Mouse (Mus musculus): ENCODE data around the gene Fam166b. TPM values are rescaled to one million over a fixed set of nuclear protein-coding genes. Genes with fewer than 3 reads are reported as not detected.
A peak's percentile ranks its signal among the peaks of the same experiment; 100 is the strongest.

Fam166b gene
- polyA plus RNA-seq, 1 experiment from 2014 or later: 0.70 TPM

DNA sequence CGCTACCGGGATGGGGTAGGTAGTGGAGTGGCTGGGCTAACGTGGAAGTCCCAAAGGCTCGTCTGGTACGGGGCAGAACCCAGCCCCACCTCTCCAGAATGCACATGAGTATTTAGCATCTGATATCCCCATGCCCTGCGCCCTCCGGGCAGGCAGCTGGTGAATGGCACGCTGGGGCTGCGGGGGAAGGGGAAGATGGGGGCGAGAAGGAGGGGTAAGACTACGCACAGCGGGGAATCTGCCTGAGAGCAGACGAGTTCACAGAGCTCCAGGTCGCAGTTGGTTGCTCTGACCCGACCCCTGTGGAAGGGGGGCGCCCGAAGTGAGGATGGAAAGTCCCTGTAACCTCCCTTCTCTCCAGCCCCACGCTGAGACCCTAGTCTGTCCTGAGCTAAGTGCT is 24.5 kb upstream of the Fam166b start:
- H3K4me3 ChIP-seq: 0 out of 2 replicates have a peak overlapping the region, but pooled peaks have one; percentile 2
- no peak for ATAC-seq (replicated peaks)

DNA sequence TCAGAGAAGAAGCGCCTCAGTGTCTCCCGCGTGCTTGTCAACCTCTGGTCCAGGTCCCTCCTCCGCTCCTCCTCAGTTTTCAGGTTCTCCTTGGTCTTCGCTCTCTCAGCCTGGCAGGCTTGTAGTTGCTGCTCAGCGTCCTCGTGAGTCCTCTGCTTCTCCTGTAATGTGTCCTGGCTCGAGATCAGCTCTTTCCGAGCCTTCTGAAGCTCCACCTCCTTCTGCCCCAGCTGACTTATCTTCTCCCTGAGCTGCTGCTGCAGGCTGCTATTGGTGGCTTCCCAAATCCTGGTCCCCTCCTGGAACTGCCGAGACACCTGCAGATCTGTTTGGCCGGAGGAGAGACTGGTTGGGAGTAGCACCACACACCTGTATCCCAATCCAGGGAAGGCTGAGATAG is 23.4 kb upstream of the Fam166b start:
- WGBS: 61% methylated on average over 11 of the region's 11 CpGs
- ATAC-seq (replicated peaks): no peak
- H3K36me3 ChIP-seq: peaks cover 12% of the 10 kb centered on the region
- no peak overlapping the region for H3K4me3 ChIP-seq
- no peak overlapping the region for H3K4me2 ChIP-seq (replicated peaks)
- no peaks in the 10 kb centered on the region for H3K9me3 ChIP-seq
- H3K4me1 ChIP-seq: peaks cover 4% of the 10 kb centered on the region
- H3K9ac ChIP-seq (replicated peaks): no peak overlapping the region
- 0 out of 2 replicates have a peak, but pooled peaks cover 5% of the 10 kb centered on the region for H3K27me3 ChIP-seq
- H3K27ac ChIP-seq (replicated peaks): no peak overlapping the region

More for the DNA sequence above, 24.5 kb upstream of the Fam166b start:
- under 1% methylated on average over 18 of the region's 18 CpGs for WGBS
- H3K36me3 ChIP-seq: peaks cover 2% of the 10 kb centered on the region; the same call in 1 of the 2 replicates
- H3K9me3 ChIP-seq: no peaks in the 10 kb centered on the region
- peak overlapping the region; percentile 32 for H3K4me2 ChIP-seq (replicated peaks)
- 0 out of 2 replicates have a peak overlapping the region, but pooled peaks have one; percentile 8 for H3K9ac ChIP-seq (replicated peaks)
- peaks cover 4% of the 10 kb centered on the region for H3K4me1 ChIP-seq
- H3K27me3 ChIP-seq: 0 out of 2 replicates have a peak, but pooled peaks cover 5% of the 10 kb centered on the region
- H3K27ac ChIP-seq (replicated peaks): no peak overlapping the region

DNA sequence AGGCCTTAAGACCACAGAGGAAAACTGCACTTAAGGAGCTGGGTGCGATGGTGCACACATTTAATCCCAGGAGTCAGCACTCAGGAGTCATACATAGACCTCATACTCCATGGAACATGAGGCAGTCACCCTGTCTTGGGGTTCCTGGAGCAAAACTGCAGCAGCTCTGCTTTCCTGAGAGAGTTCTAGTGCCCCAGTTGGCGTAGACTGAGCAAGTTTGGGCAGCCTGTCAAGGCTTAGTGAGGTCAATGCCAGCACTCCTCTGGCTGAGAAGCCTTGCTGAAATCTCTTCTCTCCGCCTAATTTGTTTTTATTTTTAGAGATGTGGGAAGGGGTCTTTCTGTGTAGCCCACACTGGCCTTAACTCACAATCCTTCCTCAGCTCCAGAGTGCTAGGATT is 19.6 kb upstream of the Fam166b start:
- H3K27me3 ChIP-seq: no peaks in the 10 kb centered on the region
- ATAC-seq (replicated peaks): no peak
- 81% methylated on average over 3 of the region's 3 CpGs for WGBS

DNA sequence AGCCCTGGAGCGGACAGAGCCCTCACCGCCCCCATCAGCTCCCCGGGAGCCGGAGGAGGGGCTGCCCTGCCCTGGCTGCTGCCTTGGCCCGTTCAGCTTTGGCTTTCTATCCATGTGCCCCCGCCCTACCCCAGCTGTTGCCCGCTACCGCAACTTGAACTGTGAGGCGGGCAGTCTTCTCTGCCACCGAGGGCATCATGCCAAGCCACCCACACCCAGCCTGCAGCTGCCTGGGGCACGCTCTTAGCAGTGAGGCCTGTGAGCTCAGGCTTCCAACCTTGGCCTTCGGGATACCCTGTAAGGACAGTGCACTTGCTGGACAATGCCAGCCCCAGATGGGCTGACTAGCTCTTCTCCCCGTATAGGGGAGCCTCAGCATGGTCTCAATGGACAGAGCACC is 18.3 kb upstream of the Fam166b start:
- 81% methylated on average over 13 of the region's 13 CpGs for WGBS
- Histone ChIP-seq H3K4me2 (replicated peaks) (no peak overlapping the region), H3K4me3 (no peak overlapping the region), H3K9me3 (no peaks in the 10 kb centered on the region), H3K27me3 (no peaks in the 10 kb centered on the region), H3K36me3 (peaks cover 36% of the 10 kb centered on the region), H3K4me1 (peaks cover 13% of the 10 kb centered on the region), H3K27ac (replicated peaks) (no peak overlapping the region), H3K9ac (replicated peaks) (no peak overlapping the region)
- ATAC-seq (replicated peaks): no peak

More for the DNA sequence above, 19.6 kb upstream of the Fam166b start:
- Histone ChIP-seq H3K4me1 (peaks cover 16% of the 10 kb centered on the region), H3K27ac (replicated peaks) (no peak overlapping the region), H3K9ac (replicated peaks) (no peak overlapping the region), H3K4me3 (no peak overlapping the region), H3K4me2 (replicated peaks) (no peak overlapping the region), H3K36me3 (peaks cover 36% of the 10 kb centered on the region), H3K9me3 (no peaks in the 10 kb centered on the region)

DNA sequence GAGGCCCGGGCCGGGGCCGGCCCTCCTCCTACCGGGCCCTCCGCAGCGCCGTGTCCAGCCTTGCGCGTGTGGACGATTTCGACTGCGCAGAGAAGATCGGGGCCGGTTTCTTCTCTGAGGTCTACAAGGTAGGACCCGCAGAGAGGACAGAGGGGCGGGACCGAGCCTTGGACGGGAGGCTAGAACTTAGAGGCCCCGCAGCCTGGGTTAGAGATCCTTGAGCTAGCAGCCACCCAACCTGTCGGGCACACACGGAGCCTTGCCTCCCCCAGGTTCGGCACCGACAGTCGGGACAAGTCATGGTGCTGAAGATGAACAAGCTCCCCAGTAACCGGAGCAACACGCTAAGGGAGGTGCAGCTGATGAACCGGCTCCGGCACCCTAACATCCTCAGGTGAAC is 14.6 kb upstream of the Fam166b start:
- WGBS: under 1% methylated on average over 27 of the region's 28 CpGs
- H3K27ac ChIP-seq (replicated peaks): peak overlapping the region; percentile 98
- H3K4me2 ChIP-seq (replicated peaks): peak overlapping the region; percentile 96
- peak overlapping the region; percentile 91 for H3K9ac ChIP-seq (replicated peaks)
- ATAC-seq (replicated peaks): no peak; the same call in 1 of the 2 replicates
- H3K36me3 ChIP-seq: peaks cover 35% of the 10 kb centered on the region
- H3K9me3 ChIP-seq: no peaks in the 10 kb centered on the region
- peaks cover 13% of the 10 kb centered on the region for H3K4me1 ChIP-seq
- no peaks in the 10 kb centered on the region for H3K27me3 ChIP-seq
- H3K4me3 ChIP-seq: peak overlapping the region; percentile 76

DNA sequence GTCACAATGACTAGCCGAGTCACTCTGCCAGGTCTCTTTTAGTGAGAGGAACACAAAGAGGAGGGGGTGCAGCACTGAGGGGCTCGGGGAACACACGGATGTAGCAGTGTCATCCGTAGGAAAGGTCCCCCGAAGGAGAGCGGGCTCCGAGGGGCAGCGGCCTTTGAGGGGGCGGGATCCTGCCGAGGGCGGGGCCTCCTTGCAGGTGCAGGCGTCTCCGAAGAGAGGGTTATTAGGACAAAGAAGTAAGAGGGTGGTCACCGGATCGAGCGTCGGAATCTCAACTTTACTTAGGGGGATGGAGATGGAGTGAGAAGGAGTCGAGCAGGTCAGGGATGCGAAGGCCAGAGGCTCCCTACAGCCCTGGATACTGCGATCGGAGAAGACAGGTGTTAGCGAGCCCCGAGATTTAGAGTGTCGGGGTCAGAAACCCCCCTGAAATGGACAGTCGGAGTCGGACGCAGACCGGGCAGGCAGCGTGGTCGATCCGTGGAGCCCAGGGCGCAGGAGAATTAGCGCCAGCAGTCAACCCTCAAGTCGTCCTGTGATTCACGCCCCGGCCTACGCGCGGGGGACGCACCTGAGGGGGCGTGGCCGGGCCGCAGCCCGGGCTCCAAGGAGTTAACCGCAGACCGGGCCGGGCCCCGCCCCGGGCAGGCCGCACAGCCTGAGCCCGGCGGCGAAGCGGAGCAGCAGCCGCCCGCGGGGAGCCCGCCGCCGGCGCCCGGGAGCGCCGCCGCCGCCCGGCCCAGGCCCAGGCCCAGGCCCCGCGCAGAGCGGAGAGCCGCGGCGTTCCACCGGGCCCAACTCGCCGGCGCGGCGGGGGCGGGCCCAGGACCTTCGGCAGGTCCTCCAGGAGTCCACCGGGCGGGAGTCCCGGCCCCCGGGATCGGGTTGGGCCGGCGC is 13.8 kb upstream of the Fam166b start:
- no peaks in the 10 kb centered on the region for H3K27me3 ChIP-seq
- H3K9ac ChIP-seq (replicated peaks): peak overlapping the region; percentile 91
- H3K27ac ChIP-seq (replicated peaks): peak overlapping the region; percentile 98
- peak overlapping the region; percentile 76 for H3K4me3 ChIP-seq
- H3K9me3 ChIP-seq: no peaks in the 10 kb centered on the region
- peak overlapping the region; percentile 96 for H3K4me2 ChIP-seq (replicated peaks)
- peaks cover 13% of the 10 kb centered on the region for H3K4me1 ChIP-seq
- peak; percentile 76 for ATAC-seq (replicated peaks)
- under 1% methylated on average over 87 of the region's 88 CpGs for WGBS
- peaks cover 28% of the 10 kb centered on the region for H3K36me3 ChIP-seq

DNA sequence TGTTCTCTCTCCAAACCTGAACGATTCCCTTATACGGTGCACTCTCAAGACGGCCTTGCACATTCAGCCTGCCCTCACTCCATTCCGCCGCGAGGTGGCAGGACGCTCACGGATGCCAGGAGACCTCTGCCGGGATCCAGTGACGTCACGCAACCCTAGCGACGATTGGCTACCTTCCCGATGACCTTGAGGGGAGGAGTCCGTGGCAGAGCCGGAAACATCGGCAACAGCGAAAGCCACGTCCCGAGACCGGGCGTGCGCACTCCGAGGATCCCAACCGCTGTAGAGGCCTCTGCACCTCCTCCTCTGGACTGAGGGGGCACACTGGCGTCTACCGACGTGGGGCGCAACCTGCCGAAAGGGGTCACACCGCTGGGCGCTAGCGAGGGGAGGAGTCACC is 13.1 kb upstream of the Fam166b start:
- WGBS: under 1% methylated on average over 33 of the region's 33 CpGs
- H3K27ac ChIP-seq (replicated peaks): peak overlapping the region; percentile 98
- ATAC-seq (replicated peaks): peak; percentile 95
- H3K4me2 ChIP-seq (replicated peaks): peak overlapping the region; percentile 96
- H3K9me3 ChIP-seq: no peaks in the 10 kb centered on the region
- H3K27me3 ChIP-seq: no peaks in the 10 kb centered on the region
- H3K4me1 ChIP-seq: peaks cover 13% of the 10 kb centered on the region
- peaks cover 21% of the 10 kb centered on the region for H3K36me3 ChIP-seq
- H3K9ac ChIP-seq (replicated peaks): peak overlapping the region; percentile 91
- H3K4me3 ChIP-seq: peak overlapping the region; percentile 76

DNA sequence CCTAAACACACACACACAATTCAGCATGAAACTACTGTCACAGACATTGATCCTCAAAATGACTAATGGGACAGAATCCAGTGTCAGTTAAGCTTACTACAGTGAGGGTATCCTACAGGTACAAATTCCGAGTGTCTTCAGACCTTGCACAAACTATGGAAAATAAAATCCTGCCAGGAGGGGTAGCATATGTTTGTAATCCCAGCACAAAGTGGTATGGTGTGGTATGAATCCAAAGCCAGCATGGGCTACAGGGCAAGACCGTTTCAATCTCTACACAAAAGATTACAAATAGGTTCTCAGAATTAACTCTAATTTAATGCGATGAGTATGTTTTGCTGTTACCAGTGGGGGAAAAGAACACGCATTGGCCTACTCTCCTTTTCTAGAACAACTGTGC is 12.7 kb upstream of the Fam166b start, which contains the start of gene Tesk1:
Gene Tesk1, plus strand, starts transcription at position 301 of the 400 bp plus-strand sequence.
- WGBS: 24% methylated on average over 4 of the region's 4 CpGs
- no peaks in the 10 kb centered on the region for H3K27me3 ChIP-seq

DNA sequence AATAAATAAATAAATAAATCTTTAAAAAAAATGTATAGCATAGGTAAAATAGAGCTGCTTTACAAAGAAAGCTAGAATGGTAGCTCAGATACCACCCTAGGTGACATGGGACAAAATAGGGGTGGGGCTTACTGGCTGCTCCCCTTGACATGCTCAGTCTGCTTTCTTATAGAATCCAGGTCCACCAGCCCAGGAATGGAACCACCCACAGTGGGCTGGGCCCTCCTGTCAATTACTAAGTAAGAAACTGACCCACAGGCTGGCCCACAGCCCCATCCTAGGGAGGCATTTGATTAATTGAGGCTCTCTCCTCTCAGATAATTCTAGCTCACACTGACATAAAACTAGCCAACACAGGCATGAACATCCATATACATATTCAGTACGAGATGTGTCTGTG is 3.9 kb upstream of the Fam166b start:
- Histone ChIP-seq H3K9me3 (no peaks in the 10 kb centered on the region), H3K4me3 (no peak overlapping the region), H3K4me2 (replicated peaks) (no peak overlapping the region), H3K27ac (replicated peaks) (no peak overlapping the region), H3K4me1 (peaks cover 10% of the 10 kb centered on the region; the same call in 1 of the 2 replicates), H3K9ac (replicated peaks) (no peak overlapping the region), H3K36me3 (no peaks in the 10 kb centered on the region), H3K27me3 (no peaks in the 10 kb centered on the region; the same call in 1 of the 2 replicates)
- 90% methylated on average over 1 of the region's 1 CpGs for WGBS
- no peak for ATAC-seq (replicated peaks)

More for the DNA sequence above, 12.7 kb upstream of the Fam166b start, which contains the start of gene Tesk1:
- H3K9ac ChIP-seq (replicated peaks): peak within 1 kb of the TSS; percentile 91
- no peaks in the 10 kb centered on the region for H3K9me3 ChIP-seq
- H3K4me1 ChIP-seq: peaks cover 13% of the 10 kb centered on the region
- H3K4me2 ChIP-seq (replicated peaks): peak within 1 kb of the TSS; percentile 96
- H3K36me3 ChIP-seq: peaks cover 17% of the 10 kb centered on the region
- peak within 1 kb of the TSS; percentile 76 for H3K4me3 ChIP-seq
- peak; percentile 11 for ATAC-seq (replicated peaks)
- peak within 1 kb of the TSS; percentile 98 for H3K27ac ChIP-seq (replicated peaks)

DNA sequence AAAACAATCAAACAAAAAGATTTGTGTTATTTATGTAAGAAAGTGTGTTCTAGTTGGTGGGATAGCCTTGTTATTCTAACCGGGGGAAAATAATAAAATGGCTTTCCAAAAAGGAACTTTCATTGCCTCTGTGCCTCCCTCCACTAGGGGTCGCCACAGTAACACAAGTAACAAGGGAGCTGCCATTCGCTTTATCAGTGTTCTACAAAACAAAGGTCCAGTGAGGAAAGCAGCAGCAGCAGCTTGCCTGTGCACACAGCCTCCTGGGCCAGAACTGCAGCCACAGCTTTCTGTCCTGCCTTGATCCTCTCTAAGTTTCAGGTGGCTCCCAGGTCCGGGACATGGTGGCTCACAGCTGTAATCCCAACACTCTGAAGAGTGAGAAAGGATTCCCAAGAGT is 2.8 kb upstream of the Fam166b start:
- H3K27ac ChIP-seq (replicated peaks): peak overlapping the region; percentile 87
- WGBS: 4% methylated on average over 4 of the region's 4 CpGs
- peaks cover 18% of the 10 kb centered on the region; the same call in 1 of the 2 replicates for H3K4me1 ChIP-seq
- peaks cover 1% of the 10 kb centered on the region; the same call in 1 of the 2 replicates for H3K27me3 ChIP-seq
- no peak overlapping the region for H3K4me2 ChIP-seq (replicated peaks)
- no peak overlapping the region for H3K9ac ChIP-seq (replicated peaks)
- no peak overlapping the region for H3K4me3 ChIP-seq
- peak; percentile 49 for ATAC-seq (replicated peaks)
- no peaks in the 10 kb centered on the region for H3K9me3 ChIP-seq
- peaks cover 4% of the 10 kb centered on the region for H3K36me3 ChIP-seq

DNA sequence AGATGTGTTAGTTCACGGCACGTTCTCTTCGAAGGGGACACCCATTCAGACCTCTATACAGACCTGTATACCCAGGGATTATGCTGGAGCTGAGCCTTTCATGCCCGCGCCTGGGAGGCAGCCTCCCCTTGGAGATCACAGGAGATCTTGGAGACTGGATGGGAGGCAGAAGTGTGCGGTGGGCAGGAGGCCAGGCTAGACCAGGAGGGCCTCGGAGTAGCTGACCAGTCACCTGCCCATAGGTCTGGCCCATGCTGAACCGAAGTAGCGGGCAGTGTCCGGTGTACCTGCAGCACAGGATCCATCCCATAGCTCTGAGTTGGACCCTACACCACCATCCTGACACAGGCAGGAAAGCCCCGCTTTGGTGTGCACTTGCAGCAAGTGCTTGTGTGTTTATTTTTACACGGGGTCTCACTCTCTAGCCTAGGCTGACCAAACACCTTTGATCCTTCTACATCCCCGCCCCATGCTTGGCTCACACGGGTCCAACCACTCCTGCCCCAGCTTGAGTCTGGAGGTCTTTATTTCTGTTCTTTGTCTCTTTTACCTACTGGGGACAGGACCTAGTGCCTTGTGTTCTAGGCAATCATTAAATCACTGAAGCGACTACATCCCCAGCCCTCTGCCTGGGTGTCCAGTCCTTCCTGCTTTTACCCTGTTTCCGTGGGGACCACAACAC is 613 bp downstream of the Fam166b start:
- H3K4me1 ChIP-seq: peaks cover 18% of the 10 kb centered on the region; the same call in 1 of the 2 replicates
- no peaks in the 10 kb centered on the region for H3K9me3 ChIP-seq
- peaks cover 38% of the 10 kb centered on the region for H3K36me3 ChIP-seq
- no peak overlapping the region for H3K27ac ChIP-seq (replicated peaks)
- WGBS: 25% methylated on average over 16 of the region's 16 CpGs
- no peak overlapping the region for H3K4me2 ChIP-seq (replicated peaks)
- peaks cover 13% of the 10 kb centered on the region; the same call in 1 of the 2 replicates for H3K27me3 ChIP-seq
- no peak for ATAC-seq (replicated peaks)
- H3K4me3 ChIP-seq: no peak overlapping the region
- H3K9ac ChIP-seq (replicated peaks): no peak overlapping the region; the same call in 1 of the 2 replicates
